Mouse (Mus musculus) midbrain, embryonic 16.5 days (tissue): Measurements from ENCODE around the gene Klhl35. TPM values are rescaled to one million over a fixed set of nuclear protein-coding genes. Genes with fewer than 3 reads are reported as not detected.
A peak's percentile ranks its signal among the peaks of the same experiment; 100 is the strongest.

Experiments used
- ATAC-seq: fragments of 200-750 bp; cut with Nextera tagmentation; 2 replicates; pipeline ENCODE4 v1.8.0; 2017; ENCODE audit warnings: moderate TSS enrichment
- H3K27ac ChIP-seq: fragments of 300-500 bp; sonication (generic); 2 replicates; pipeline ENCODE4 v1.5.1; 2014; ENCODE audit warnings: mild to moderate bottlenecking, low read length, mixed read lengths
- H3K27me3 ChIP-seq: fragments of 300-500 bp; sonication (generic); 2 replicates; pipeline ENCODE4 v1.6.1; 2014; ENCODE audit warnings: low read depth, low read length, mixed read lengths; ENCODE audit not compliant: control insufficient read depth, insufficient read depth
- H3K36me3 ChIP-seq: fragments of 300-500 bp; sonication (generic); 2 replicates; pipeline ENCODE4 v1.6.1; 2014; ENCODE audit warnings: mild to moderate bottlenecking, low read length, moderate library complexity, mixed read lengths; ENCODE audit not compliant: control insufficient read depth, insufficient read depth
- H3K4me1 ChIP-seq: fragments of 300-500 bp; sonication (generic); 2 replicates; pipeline ENCODE4 v1.6.1; 2014; ENCODE audit warnings: mild to moderate bottlenecking, low read length, mixed read lengths; ENCODE audit not compliant: control insufficient read depth, insufficient read depth
- H3K4me2 ChIP-seq: fragments of 300-500 bp; sonication (generic); 2 replicates; pipeline ENCODE4 v1.6.1; 2014; ENCODE audit warnings: mild to moderate bottlenecking, low read length, mixed read lengths
- H3K4me3 ChIP-seq: fragments of 300-500 bp; sonication (generic); 2 replicates; pipeline ENCODE4 v1.5.1; 2014; ENCODE audit warnings: low read depth, mild to moderate bottlenecking, low read length, moderate library complexity, mixed read lengths
- H3K9ac ChIP-seq: fragments of 300-500 bp; sonication (generic); 2 replicates; pipeline ENCODE4 v1.6.1; 2014; ENCODE audit warnings: low read depth, low read length, mixed read lengths
- H3K9me3 ChIP-seq: fragments of 300-500 bp; sonication (generic); replicated peaks from 2 replicates; pipeline ENCODE4 v1.6.1; 2014; ENCODE audit warnings: mild to moderate bottlenecking, low read length, mixed read lengths; ENCODE audit not compliant: control insufficient read depth, poor library complexity, severe bottlenecking
- WGBS: fragments of 180-500 bp; shearing (Covaris S2); extraction: QIAGEN DNeasy Blood & Tissue Kit; methylation state at CpG from one replicate; pipeline ENCODE4 v1.1.7; 2014; 5-methylcytosine and 5-hydroxymethylcytosine counted together
- polyA plus RNA-seq: library from polyadenylated mRNA; unstranded; fragments of >200 nt; fragmentation: Nextera tagmentation; extraction: Ambion mirVana; gene quantifications from 2 replicates; pipeline ENCODE4 v1.2.1, GENCODE M21; 2015

Gene Klhl35
- polyA plus RNA-seq, 1 experiment from 2014 or later: 2.5 TPM

DNA sequence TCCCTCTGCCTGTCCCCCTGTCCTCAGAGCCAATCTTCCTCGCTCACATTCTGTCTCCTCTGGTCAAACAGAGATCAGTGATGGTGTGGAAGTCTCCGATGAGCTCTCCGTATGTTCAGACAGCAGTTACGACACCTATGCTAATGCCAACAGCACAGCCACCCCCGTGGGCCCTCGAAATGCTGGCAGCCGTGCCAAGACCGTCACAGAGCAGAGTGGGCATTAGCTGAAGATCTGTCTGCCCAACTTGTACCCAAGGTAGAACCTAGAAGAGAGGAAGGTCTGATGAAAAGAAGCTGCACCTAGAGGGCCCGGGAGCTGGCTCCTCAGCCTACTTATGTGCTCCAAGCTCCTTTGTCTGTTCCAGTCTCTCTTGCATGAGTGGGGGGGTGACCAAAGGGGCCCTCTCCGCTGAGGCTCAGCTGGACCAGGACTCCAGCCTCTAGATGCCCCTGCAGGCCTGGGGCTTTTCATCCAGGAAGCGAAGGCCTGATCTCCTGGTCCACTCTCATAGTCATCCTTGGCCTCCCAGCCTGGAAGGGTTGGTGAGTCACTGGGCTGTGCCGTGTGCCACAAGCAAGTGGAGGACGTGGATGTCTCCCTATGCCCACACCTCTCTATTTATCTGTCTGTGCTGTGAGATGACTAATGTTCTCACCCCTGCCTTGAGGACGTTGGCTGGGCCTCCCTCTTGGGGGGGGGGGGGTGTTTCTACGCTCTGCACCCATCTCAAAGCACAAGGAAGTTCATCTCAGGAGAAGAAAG is 5.7 kb upstream of the Klhl35 start:
- Histone ChIP-seq H3K4me2 (no peak overlapping the region), H3K4me3 (no peak overlapping the region), H3K9ac (no peak overlapping the region), H3K36me3 (peaks cover 11% of the 10 kb centered on the region; the same call in 1 of the 2 replicates), H3K27ac (no peak overlapping the region), H3K4me1 (peaks cover 3% of the 10 kb centered on the region; the same call in 1 of the 2 replicates), H3K9me3 (no peaks in the 10 kb centered on the region), H3K27me3 (no peaks in the 10 kb centered on the region)
- 86% methylated on average over 15 of the region's 15 CpGs for WGBS
- ATAC-seq: no peak

DNA sequence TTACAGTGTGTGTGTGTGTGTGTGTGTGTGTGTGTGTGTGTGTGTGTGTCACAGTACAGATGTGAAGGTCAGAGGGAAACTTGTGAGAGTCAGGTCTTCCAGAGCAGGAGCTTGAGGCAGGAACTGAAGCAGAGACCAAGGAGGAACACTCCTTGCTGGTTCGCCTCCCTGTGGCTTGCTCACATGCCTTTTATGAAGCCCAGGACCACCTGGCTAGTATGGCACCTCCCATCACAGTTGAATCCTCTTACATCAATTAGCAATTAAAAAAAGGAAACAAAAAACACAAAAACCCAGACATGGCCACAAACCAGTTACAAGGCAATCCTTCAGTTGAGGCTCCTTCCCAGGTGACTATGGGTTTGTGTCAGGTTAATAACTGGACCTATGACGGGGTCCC is 2.7 kb upstream of the Klhl35 start:
- Histone ChIP-seq H3K27me3 (no peaks in the 10 kb centered on the region), H3K9me3 (no peaks in the 10 kb centered on the region), H3K36me3 (peaks cover 11% of the 10 kb centered on the region; the same call in 1 of the 2 replicates), H3K9ac (no peak overlapping the region), H3K4me1 (peaks cover 32% of the 10 kb centered on the region), H3K4me3 (no peak overlapping the region), H3K27ac (no peak overlapping the region), H3K4me2 (no peak overlapping the region)
- no peak for ATAC-seq
- 86% methylated on average over 2 of the region's 2 CpGs for WGBS

DNA sequence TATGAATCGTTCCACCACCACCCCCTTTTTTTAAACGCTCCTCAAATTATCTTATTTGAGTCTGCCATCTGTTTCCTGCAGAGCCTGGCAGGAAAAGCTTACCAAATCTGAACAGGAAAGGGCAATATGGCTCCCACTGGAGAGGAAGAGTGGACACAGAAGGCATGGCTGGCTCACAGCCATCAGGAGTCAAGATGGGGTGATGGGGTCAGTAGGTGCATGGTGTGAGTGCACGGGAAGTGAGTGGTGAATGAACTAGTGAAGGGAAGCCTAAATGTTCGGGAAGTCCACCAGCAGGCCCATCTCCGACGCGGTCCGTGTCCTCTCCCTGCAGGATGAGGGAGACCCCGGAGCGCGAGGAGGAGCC is 2.1 kb downstream of the Klhl35 start:
- H3K36me3 ChIP-seq: 0 out of 2 replicates have a peak, but pooled peaks cover 5% of the 10 kb centered on the region
- no peak for ATAC-seq
- peak overlapping the region; percentile 92 for H3K27ac ChIP-seq
- H3K4me1 ChIP-seq: peaks cover 37% of the 10 kb centered on the region
- H3K9me3 ChIP-seq: no peaks in the 10 kb centered on the region
- peak overlapping the region; percentile 81 for H3K9ac ChIP-seq
- 12% methylated on average over 11 of the region's 11 CpGs for WGBS
- no peaks in the 10 kb centered on the region for H3K27me3 ChIP-seq
- H3K4me2 ChIP-seq: peak overlapping the region; percentile 80
- H3K4me3 ChIP-seq: peak overlapping the region; percentile 55

DNA sequence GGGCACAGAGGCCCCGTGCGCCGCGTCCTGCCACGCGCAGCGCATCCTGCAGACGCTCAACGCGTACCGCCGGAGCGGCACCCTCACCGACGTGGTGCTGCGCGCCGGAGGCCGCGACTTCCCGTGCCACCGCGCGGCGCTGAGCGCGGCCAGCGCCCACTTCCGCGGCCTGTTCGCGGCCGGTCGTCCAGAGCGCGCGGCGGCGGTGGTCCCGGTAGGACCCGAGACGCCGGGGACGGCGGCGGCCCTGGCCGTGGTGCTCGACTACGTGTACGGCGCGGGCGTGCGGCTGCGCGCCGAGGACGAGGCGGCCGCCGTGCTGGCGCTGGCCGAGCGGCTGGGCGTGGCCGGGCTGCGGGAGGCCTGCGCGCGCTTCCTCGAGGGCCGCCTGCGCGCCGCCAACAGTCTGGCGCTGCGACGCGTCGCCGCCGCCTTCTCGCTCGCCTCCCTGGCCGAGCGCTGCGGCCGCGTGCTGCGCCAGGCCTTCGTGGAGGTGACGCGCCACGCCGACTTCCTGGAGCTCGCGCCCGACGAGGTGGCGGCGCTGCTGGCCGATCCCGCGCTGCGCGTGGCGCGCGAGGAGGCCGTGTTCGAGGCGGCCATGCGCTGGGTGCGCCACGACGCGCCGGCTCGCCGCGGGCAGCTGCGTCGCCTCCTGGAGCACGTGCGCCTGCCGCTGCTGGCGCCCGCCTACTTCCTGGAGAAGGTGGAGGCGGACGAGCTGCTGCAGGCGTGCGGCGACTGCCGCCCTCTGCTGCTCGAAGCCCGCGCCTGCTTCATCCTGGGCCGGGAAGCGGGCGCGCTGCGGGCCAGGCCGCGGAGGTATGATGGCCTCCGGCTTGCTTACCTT is 2.7 kb downstream of the Klhl35 start:
- H3K27ac ChIP-seq: peak overlapping the region; percentile 92
- H3K4me1 ChIP-seq: peaks cover 37% of the 10 kb centered on the region
- WGBS: under 1% methylated on average over 88 of the region's 145 CpGs
- H3K27me3 ChIP-seq: no peaks in the 10 kb centered on the region
- H3K9me3 ChIP-seq: no peaks in the 10 kb centered on the region
- peak overlapping the region; percentile 80 for H3K4me2 ChIP-seq
- ATAC-seq: peak; percentile 86
- peaks cover 7% of the 10 kb centered on the region; the same call in 1 of the 2 replicates for H3K36me3 ChIP-seq
- peak overlapping the region; percentile 81 for H3K9ac ChIP-seq
- H3K4me3 ChIP-seq: peak overlapping the region; percentile 55

DNA sequence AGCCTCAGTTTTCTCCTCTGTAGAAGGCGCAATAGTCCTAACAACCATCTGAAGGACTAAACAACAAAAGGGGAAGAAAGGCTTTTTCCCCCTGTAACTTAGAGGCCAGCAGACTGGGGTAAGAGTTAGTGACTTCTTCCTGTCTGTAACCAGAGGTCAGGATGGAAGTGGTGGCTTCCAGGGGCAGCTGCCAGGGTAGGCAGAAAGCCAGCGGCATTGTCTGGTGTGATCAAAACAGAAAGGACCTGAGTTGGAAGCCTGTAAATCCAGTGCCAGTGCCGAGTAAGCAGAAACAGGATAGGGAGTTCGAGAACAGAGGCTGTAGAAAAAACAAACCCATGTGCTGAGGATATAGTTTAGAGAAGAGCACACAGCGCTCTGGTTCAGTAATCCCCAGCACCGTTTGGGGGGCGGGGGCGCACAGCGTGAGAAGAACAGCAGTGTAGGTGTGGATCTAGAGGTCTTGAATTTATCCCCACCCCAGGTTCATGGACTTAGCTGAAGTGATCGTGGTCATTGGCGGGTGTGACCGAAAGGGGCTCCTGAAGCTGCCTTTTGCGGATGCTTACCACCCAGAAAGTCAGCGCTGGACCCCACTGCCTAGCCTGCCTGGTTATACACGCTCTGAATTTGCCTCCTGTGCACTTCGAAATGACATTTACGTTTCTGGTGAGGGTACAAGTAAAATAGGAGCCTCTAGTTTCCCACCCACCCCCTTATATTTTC is 4.0 kb downstream of the Klhl35 start:
- Histone ChIP-seq H3K27ac (no peak overlapping the region), H3K9me3 (no peaks in the 10 kb centered on the region), H3K4me2 (no peak overlapping the region), H3K4me1 (peaks cover 37% of the 10 kb centered on the region), H3K27me3 (no peaks in the 10 kb centered on the region), H3K36me3 (peaks cover 13% of the 10 kb centered on the region; the same call in 1 of the 2 replicates), H3K9ac (no peak overlapping the region), H3K4me3 (no peak overlapping the region)
- no peak for ATAC-seq
- 81% methylated on average over 17 of the region's 17 CpGs for WGBS

DNA sequence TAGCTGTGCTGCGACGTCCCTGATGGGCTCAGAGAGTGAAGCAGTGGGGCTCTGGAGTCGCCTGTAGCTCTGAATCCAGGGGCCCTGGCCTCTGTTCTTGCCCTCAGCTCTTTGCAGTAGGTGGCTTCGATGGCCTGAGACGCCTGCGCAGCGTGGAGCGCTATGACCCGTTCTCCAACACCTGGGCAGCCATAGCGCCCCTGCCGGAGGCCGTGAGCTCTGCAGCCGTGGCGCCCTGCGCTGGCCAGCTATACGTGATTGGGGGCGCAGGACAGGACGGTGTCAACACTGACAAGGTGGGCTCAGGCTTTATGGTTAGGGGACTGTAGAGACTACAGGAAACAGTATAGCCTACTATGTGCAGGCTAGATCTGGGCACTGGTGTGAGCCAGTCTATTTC is 5.8 kb downstream of the Klhl35 start:
- Histone ChIP-seq H3K36me3 (peaks cover 13% of the 10 kb centered on the region; the same call in 1 of the 2 replicates), H3K4me1 (peaks cover 22% of the 10 kb centered on the region), H3K27me3 (no peaks in the 10 kb centered on the region), H3K9ac (no peak overlapping the region), H3K4me2 (no peak overlapping the region), H3K27ac (no peak overlapping the region), H3K9me3 (no peaks in the 10 kb centered on the region), H3K4me3 (no peak overlapping the region)
- ATAC-seq: no peak
- 66% methylated on average over 18 of the region's 18 CpGs for WGBS

DNA sequence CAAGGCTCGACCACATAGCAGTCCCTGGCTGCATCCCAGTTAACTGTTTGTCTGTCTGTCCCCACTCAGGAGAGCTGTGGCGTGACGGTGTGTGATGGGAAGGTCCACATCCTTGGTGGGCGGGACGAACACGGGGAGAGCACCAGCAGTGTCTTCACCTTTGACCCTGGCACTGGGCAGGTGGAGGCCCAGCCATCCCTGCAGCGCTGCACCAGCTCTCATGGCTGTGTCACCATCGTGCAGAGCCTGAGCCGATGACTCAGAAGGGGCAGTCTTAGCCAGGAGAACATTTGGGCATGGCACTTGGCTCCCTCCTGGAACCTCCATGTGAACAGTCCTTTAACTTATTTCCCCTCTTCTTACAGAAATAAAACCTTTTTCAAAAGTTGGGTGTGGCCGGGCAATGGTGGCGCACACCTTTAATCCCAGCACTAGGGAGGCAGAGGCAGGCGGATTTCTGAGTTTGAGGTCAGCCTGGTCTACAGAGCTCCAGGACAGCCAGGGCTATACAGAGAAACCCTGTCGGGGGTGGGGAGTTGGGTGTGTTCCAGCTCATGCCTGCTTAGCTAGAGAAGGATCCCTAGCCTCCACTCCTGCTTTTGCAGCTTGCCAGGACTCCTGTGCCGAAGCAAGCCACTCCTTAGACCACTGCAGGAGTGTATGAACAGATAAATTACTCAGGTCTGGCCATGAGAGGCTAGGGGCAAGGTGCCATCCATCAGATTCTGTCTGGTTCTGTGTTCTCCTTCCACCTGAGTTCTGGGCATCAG is 8.0 kb downstream of the Klhl35 start:
- 86% methylated on average over 14 of the region's 14 CpGs for WGBS
- peaks cover 7% of the 10 kb centered on the region; the same call in 1 of the 2 replicates for H3K4me1 ChIP-seq
- no peak for ATAC-seq
- no peaks in the 10 kb centered on the region for H3K9me3 ChIP-seq
- peaks cover 18% of the 10 kb centered on the region for H3K36me3 ChIP-seq
- no peak overlapping the region; the same call in 1 of the 2 replicates for H3K27ac ChIP-seq
- no peaks in the 10 kb centered on the region for H3K27me3 ChIP-seq
- H3K9ac ChIP-seq: no peak overlapping the region
- H3K4me3 ChIP-seq: no peak overlapping the region
- H3K4me2 ChIP-seq: no peak overlapping the region
